Comparison of ENCODE assay signal across 7 mouse cellular contexts in genomic region chr14:106011991-106012427, GRCm38 (mm10).
DNase-seq lines count a peak whose midpoint lies in the region; ATAC-seq and TF ChIP-seq lines count a peak whose summit lies in the region.

No protein-coding gene starts in this region.

- no peak for ATAC-seq in hindbrain, embryonic 16.5 days
- ATAC-seq in forebrain, embryonic 13.5 days, result no peak

- no peak for TF ChIP-seq POLR2A in lung, adult 2 months (IDR thresholded peaks at IDR 0.05; ENCODE audit: borderline replicate concordance, extremely low read depth, low read depth, low read length)

- no peaks in the 10 kb centered on the region for H3K9me3 ChIP-seq in hindbrain, embryonic 16.5 days (ENCODE audit: control insufficient read depth, low read length)
- H3K9me3 ChIP-seq in forebrain, embryonic 13.5 days (replicated peaks), result no peaks in the 10 kb centered on the region

- DNase-seq in lung, adult 18-20 months, result peak; percentile 20 to 37
- DNase-seq in lung, adult 2 months, result no peak
- peak; percentile 70 for DNase-seq in heart, postnatal 4 days
- peak; percentile 6 for DNase-seq in right cerebral cortex, postnatal 14 days

- peak overlapping the region; percentile 24; the same call in 1 of the 2 replicates for H3K27ac ChIP-seq in brown adipose tissue, adult 24 weeks (replicated peaks; ENCODE audit: low read depth, low read length)
- no peak overlapping the region for H3K27ac ChIP-seq in hindbrain, embryonic 16.5 days (ENCODE audit: low read depth, low read length)
- no peak overlapping the region for H3K27ac ChIP-seq in forebrain, embryonic 13.5 days

- 56% methylated on average over 6 of the region's 6 CpGs for WGBS in lung, adult 2 months
- 86% methylated on average over 6 of the region's 6 CpGs for WGBS in hindbrain, embryonic 16.5 days
- 90% methylated on average over 6 of the region's 6 CpGs for WGBS in forebrain, embryonic 13.5 days

- no peaks in the 10 kb centered on the region for H3K36me3 ChIP-seq in hindbrain, embryonic 16.5 days (ENCODE audit: control insufficient read depth, insufficient read depth, low read length)
- H3K36me3 ChIP-seq in forebrain, embryonic 13.5 days (ENCODE audit: poor library complexity, severe bottlenecking), result no peaks in the 10 kb centered on the region

- H3K27me3 ChIP-seq in hindbrain, embryonic 16.5 days (replicated peaks; ENCODE audit: control insufficient read depth, insufficient read depth, low read length), result no peaks in the 10 kb centered on the region
- H3K27me3 ChIP-seq in forebrain, embryonic 13.5 days, result no peaks in the 10 kb centered on the region

- H3K9ac ChIP-seq in hindbrain, embryonic 16.5 days (ENCODE audit: low read depth, low read length), result no peak overlapping the region
- H3K9ac ChIP-seq in forebrain, embryonic 13.5 days, result no peak overlapping the region

- no peak overlapping the region for H3K4me3 ChIP-seq in lung, adult 2 months (replicated peaks; ENCODE audit: extremely low read depth, low read depth, low read length)
- no peak overlapping the region for H3K4me3 ChIP-seq in brown adipose tissue, adult 24 weeks (ENCODE audit: insufficient read depth, low read depth, low read length)
- no peak overlapping the region for H3K4me3 ChIP-seq in hindbrain, embryonic 16.5 days (ENCODE audit: low read length)
- no peak overlapping the region for H3K4me3 ChIP-seq in forebrain, embryonic 13.5 days

- no peak for TF ChIP-seq CTCF in lung, adult 2 months (IDR thresholded peaks at IDR 0.05; ENCODE audit: insufficient read depth, low read length)

- no peaks in the 10 kb centered on the region for H3K4me1 ChIP-seq in lung, adult 2 months (ENCODE audit: control insufficient read depth, insufficient read depth, low read length)
- H3K4me1 ChIP-seq in brown adipose tissue, adult 24 weeks (ENCODE audit: control insufficient read depth, insufficient read depth, insufficient read length, low read length), result no peaks in the 10 kb centered on the region
- H3K4me1 ChIP-seq in hindbrain, embryonic 16.5 days (ENCODE audit: control insufficient read depth, insufficient read depth, low read depth, low read length), result no peaks in the 10 kb centered on the region
- no peaks in the 10 kb centered on the region for H3K4me1 ChIP-seq in forebrain, embryonic 13.5 days

- no peak overlapping the region for H3K4me2 ChIP-seq in hindbrain, embryonic 16.5 days (ENCODE audit: low read length)
- no peak overlapping the region for H3K4me2 ChIP-seq in forebrain, embryonic 13.5 days
